ENCODE assay signal across 23 mouse cellular contexts in genomic region chr9:113287397-113287796, GRCm38 (mm10).
"Had no signal": no experiment of that assay in that cellular context is flagged by ENCODE, and none has a peak within 500 bp of the region (broad histone marks: within the 10 kb centered on the region; RNA-seq: fewer than 3 reads in every experiment).

No protein-coding gene starts in this region.

- H3K9ac ChIP-seq: kidney, embryonic 15.5 days; limb, embryonic 12.5 days; limb, embryonic 15.5 days; liver, embryonic 14.5 days; liver, postnatal 0 days; lung, embryonic 14.5 days; midbrain, embryonic 12.5 days; midbrain, embryonic 15.5 days; neural tube, embryonic 12.5 days; neural tube, embryonic 15.5 days had no signal

- H3K4me2 ChIP-seq: kidney, embryonic 15.5 days; limb, embryonic 12.5 days; limb, embryonic 15.5 days; liver, embryonic 11.5 days; lung, embryonic 14.5 days; midbrain, embryonic 12.5 days; midbrain, embryonic 15.5 days; neural tube, embryonic 12.5 days; neural tube, embryonic 15.5 days had no signal

- H3K9me3 ChIP-seq: kidney, embryonic 15.5 days; limb, embryonic 12.5 days; limb, embryonic 15.5 days; midbrain, embryonic 12.5 days; midbrain, embryonic 15.5 days; neural tube, embryonic 12.5 days; neural tube, embryonic 15.5 days had no signal

- H3K27me3 ChIP-seq: kidney, embryonic 15.5 days; limb, embryonic 12.5 days; limb, embryonic 15.5 days; midbrain, embryonic 12.5 days; midbrain, embryonic 15.5 days; neural tube, embryonic 12.5 days; neural tube, embryonic 15.5 days had no signal

- H3K4me1 ChIP-seq: kidney, embryonic 15.5 days; limb, embryonic 12.5 days; limb, embryonic 15.5 days; midbrain, embryonic 12.5 days; midbrain, embryonic 15.5 days; neural tube, embryonic 12.5 days; neural tube, embryonic 15.5 days had no signal

- H3K4me3 ChIP-seq: kidney, embryonic 15.5 days; limb, embryonic 12.5 days; limb, embryonic 15.5 days; midbrain, embryonic 12.5 days; midbrain, embryonic 15.5 days; neural tube, embryonic 12.5 days; neural tube, embryonic 15.5 days had no signal

- H3K36me3 ChIP-seq: kidney, embryonic 15.5 days; limb, embryonic 12.5 days; limb, embryonic 15.5 days; midbrain, embryonic 12.5 days; midbrain, embryonic 15.5 days; neural tube, embryonic 12.5 days; neural tube, embryonic 15.5 days had no signal

- ATAC-seq: liver, postnatal 0 days; lung, postnatal 0 days; midbrain, embryonic 15.5 days had no signal

- DNase-seq: kidney, adult 8-10 months; kidney, postnatal 14 days; kidney, postnatal 4 days; left cerebral cortex, postnatal 4 days; liver, postnatal 0 days; lung, embryonic 14.5 days; retina, postnatal 1 day; right cerebral cortex, postnatal 4 days; thymus, adult 2 months; thymus, postnatal 14 days; thymus, postnatal 4 days had no signal

- H3K27ac ChIP-seq: kidney, embryonic 15.5 days; limb, embryonic 12.5 days; limb, embryonic 15.5 days; liver, embryonic 14.5 days; macrophage; midbrain, embryonic 12.5 days; midbrain, embryonic 15.5 days; neural tube, embryonic 12.5 days; neural tube, embryonic 15.5 days; stomach, postnatal 0 days had no signal
